Comparison of ENCODE assay signal across 8 mouse cellular contexts in the genomic region with DNA sequence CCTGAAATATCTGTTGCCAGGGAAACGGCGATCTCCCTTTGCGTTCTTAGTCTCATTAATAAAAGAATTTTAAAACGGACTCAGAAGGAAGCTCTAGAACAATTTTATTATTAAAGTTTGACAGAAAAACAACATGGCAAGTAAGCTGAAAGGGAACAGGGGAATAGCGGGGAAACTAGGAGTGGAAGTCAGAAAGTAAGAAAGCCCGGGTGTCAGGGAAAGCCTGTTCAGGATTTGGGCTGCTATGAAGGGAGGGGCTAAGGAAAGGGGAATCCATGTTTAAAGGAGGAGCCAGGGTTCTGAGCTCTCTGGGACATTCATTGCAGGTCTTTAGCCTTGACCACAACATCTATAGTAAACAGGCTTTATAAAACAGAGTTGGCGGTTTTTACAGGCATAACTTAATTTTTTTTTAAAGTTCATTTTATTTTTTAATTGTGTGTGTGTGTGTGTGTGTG. TPM values are rescaled to one million over a fixed set of nuclear protein-coding genes. Genes with fewer than 3 reads are reported as not detected.
DNase-seq lines count a peak whose midpoint lies in the region; ATAC-seq lines count a peak whose summit lies in the region.

No protein-coding gene starts in this region.

- peaks cover 27% of the 10 kb centered on the region for H3K4me1 ChIP-seq in forebrain, embryonic 10.5 days
- H3K4me1 ChIP-seq in limb, embryonic 15.5 days, result peaks cover 21% of the 10 kb centered on the region

- H3K4me2 ChIP-seq in limb, embryonic 15.5 days, result peak overlapping the region; percentile 76

- WGBS in forebrain, embryonic 10.5 days, result 7% methylated on average over 7 of the region's 7 CpGs
- WGBS in limb, embryonic 15.5 days, result 5% methylated on average over 7 of the region's 7 CpGs

- H3K36me3 ChIP-seq in forebrain, embryonic 10.5 days (replicated peaks), result no peaks in the 10 kb centered on the region
- no peaks in the 10 kb centered on the region for H3K36me3 ChIP-seq in limb, embryonic 15.5 days

- peak; percentile 49; the same call in 1 of the 2 replicates for ATAC-seq in cerebellum, adult (ENCODE audit: insufficient number of reproducible peaks, low FRiP score, low TSS enrichment)
- peak; percentile 59; the same call in 1 of the 2 replicates for ATAC-seq in limb, embryonic 15.5 days (ENCODE audit: insufficient number of reproducible peaks, low FRiP score, low TSS enrichment, low read depth)
- no peak for ATAC-seq in megakaryocyte progenitor cell, adult 5-6 weeks (replicated peaks; ENCODE audit: poor library complexity)

- no peak overlapping the region for H3K9ac ChIP-seq in limb, embryonic 15.5 days

- DNase-seq in cerebellum, postnatal 4 days (ENCODE audit: low spot score in 2 of 2), result no peak
- DNase-seq in 3134 (ENCODE audit: extremely low read depth, insufficient read length, low spot score), result peak; percentile 37
- DNase-seq in forebrain, embryonic 10.5 days (ENCODE audit: extremely low spot score, low spot score), result no peak
- no peak for DNase-seq in right cerebral cortex, postnatal 25 days
- DNase-seq in frontal cortex, postnatal 25 days (ENCODE audit: low spot score in 2 of 2), result no peak

- peak overlapping the region; percentile 90 for H3K27ac ChIP-seq in forebrain, embryonic 10.5 days
- H3K27ac ChIP-seq in limb, embryonic 15.5 days, result peak overlapping the region; percentile 96

- H3K4me3 ChIP-seq in forebrain, embryonic 10.5 days, result peak overlapping the region; percentile 54
- peak overlapping the region; percentile 37 for H3K4me3 ChIP-seq in limb, embryonic 15.5 days

- H3K27me3 ChIP-seq in forebrain, embryonic 10.5 days (ENCODE audit: poor library complexity, severe bottlenecking), result no peaks in the 10 kb centered on the region
- H3K27me3 ChIP-seq in limb, embryonic 15.5 days, result no peaks in the 10 kb centered on the region

- no peaks in the 10 kb centered on the region for H3K9me3 ChIP-seq in forebrain, embryonic 10.5 days
- H3K9me3 ChIP-seq in limb, embryonic 15.5 days, result no peaks in the 10 kb centered on the region

RNA-seq across cellular contexts. Expression of a gene that starts 45.9 kb away (rescaled TPM):
- 14.7 and 15.4 TPM in 2 replicates for polyA plus RNA-seq in forebrain, embryonic 10.5 days (2016; fragmentation: Nextera tagmentation; extraction: Ambion mirVana)
- 36.0 and 44.2 TPM in 2 replicates for polyA plus RNA-seq in limb, embryonic 15.5 days (2015; fragmentation: Nextera tagmentation; extraction: Ambion mirVana)
- 0.10 and 0.22 TPM in 2 replicates for total RNA-seq in megakaryocyte progenitor cell, adult 5-6 weeks (2015)
- total RNA-seq in megakaryocyte progenitor cell, adult 5-6 weeks (2017), result 0.25 and 0.54 TPM in 2 replicates
